Mouse (Mus musculus) lung, embryonic 16.5 days (tissue): ENCODE measurements at regions not wholly inside any gene's neighbourhood (a gene's known extent, or its start where the extent isn't known, plus 50 kb on each side); places are given as distances from the start of the nearest gene placed in this dataset.

Source experiments
- ATAC-seq: fragments of 200-750 bp; cut with Nextera tagmentation; 2 replicates; pipeline ENCODE4 v1.8.0; 2017; ENCODE audit warnings: low read depth, mild to moderate bottlenecking, moderate library complexity
- H3K27ac ChIP-seq: fragments of 300-500 bp; sonication (generic); 2 replicates; pipeline ENCODE4 v1.5.1; 2014; ENCODE audit warnings: mild to moderate bottlenecking, control low read depth, low read length
- H3K27me3 ChIP-seq: fragments of 300-500 bp; sonication (generic); 2 replicates; pipeline ENCODE4 v1.6.1; 2014; ENCODE audit warnings: low read depth, low read length, mixed read lengths; ENCODE audit not compliant: control insufficient read depth, insufficient read depth
- H3K36me3 ChIP-seq: fragments of 300-500 bp; sonication (generic); 2 replicates; pipeline ENCODE4 v1.6.1; 2014; ENCODE audit warnings: low read length; ENCODE audit not compliant: control insufficient read depth, insufficient read depth
- H3K4me1 ChIP-seq: fragments of 300-500 bp; sonication (generic); replicated peaks from 2 replicates; pipeline ENCODE4 v1.6.1; 2014; ENCODE audit warnings: low read length, mixed read lengths; ENCODE audit not compliant: control insufficient read depth, insufficient read depth
- H3K4me2 ChIP-seq: fragments of 300-500 bp; sonication (generic); 2 replicates; pipeline ENCODE4 v1.6.1; 2014; ENCODE audit warnings: low read depth, low read length, control low read depth
- H3K4me3 ChIP-seq: fragments of 300-500 bp; sonication (generic); 2 replicates; pipeline ENCODE4 v1.5.1; 2014; ENCODE audit warnings: mild to moderate bottlenecking, low read length, control low read depth
- H3K9ac ChIP-seq: fragments of 300-500 bp; sonication (generic); 2 replicates; pipeline ENCODE4 v1.6.1; 2014; ENCODE audit warnings: low read length, control low read depth
- H3K9me3 ChIP-seq: fragments of 300-500 bp; sonication (generic); 2 replicates; pipeline ENCODE4 v1.6.1; 2016; ENCODE audit warnings: low read length; ENCODE audit not compliant: control insufficient read depth
- WGBS: fragments of 180-500 bp; shearing (Covaris S2); extraction: QIAGEN DNeasy Blood & Tissue Kit; methylation state at CpG from one replicate; pipeline ENCODE4 v1.1.7; 2014; 5-methylcytosine and 5-hydroxymethylcytosine counted together

- Histone ChIP-seq H3K27ac (peak overlapping the region; percentile 90), H3K4me2 (no peak overlapping the region; the same call in 1 of the 2 replicates), H3K9me3 (no peaks in the 10 kb centered on the region), H3K36me3 (no peaks in the 10 kb centered on the region), H3K27me3 (no peaks in the 10 kb centered on the region), H3K4me3 (no peak overlapping the region), H3K4me1 (peaks cover 37% of the 10 kb centered on the region), H3K9ac (peak overlapping the region; percentile 42; the same call in 1 of the 2 replicates)
- 34% methylated on average over 9 of the region's 9 CpGs for WGBS
- ATAC-seq, result peak; percentile 60
Measured at GRCm38 (mm10) chr7:67462591-67462990, 89.9 kb upstream of the Mef2a start.

- 62% methylated on average over 11 of the region's 11 CpGs for WGBS
- no peaks in the 10 kb centered on the region for H3K27me3 ChIP-seq
- H3K4me1 ChIP-seq, result peaks cover 37% of the 10 kb centered on the region
- no peaks in the 10 kb centered on the region for H3K9me3 ChIP-seq
- no peak overlapping the region for H3K4me2 ChIP-seq
- H3K27ac ChIP-seq, result peak overlapping the region; percentile 90
- no peak overlapping the region for H3K9ac ChIP-seq
- H3K36me3 ChIP-seq, result no peaks in the 10 kb centered on the region
- H3K4me3 ChIP-seq, result no peak overlapping the region
- ATAC-seq, result peak; percentile 86
Measured at GRCm38 (mm10) chr7:67461333-67462255, 88.9 kb upstream of the Mef2a start.

- no peak for ATAC-seq
- H3K9ac ChIP-seq, result no peak overlapping the region
- H3K4me2 ChIP-seq, result no peak overlapping the region
- H3K27ac ChIP-seq, result no peak overlapping the region
- no peaks in the 10 kb centered on the region for H3K9me3 ChIP-seq
- peaks cover 37% of the 10 kb centered on the region for H3K4me1 ChIP-seq
- H3K36me3 ChIP-seq, result no peaks in the 10 kb centered on the region
- H3K4me3 ChIP-seq, result no peak overlapping the region
- H3K27me3 ChIP-seq, result no peaks in the 10 kb centered on the region
- WGBS, result 49% methylated on average over 10 of the region's 10 CpGs
Measured at GRCm38 (mm10) chr7:67459810-67460209, 87.2 kb upstream of the Mef2a start.

GRCm38 (mm10) chr7:67459209-67459608 is 86.6 kb upstream of the Mef2a start:
- no peak overlapping the region for H3K4me2 ChIP-seq
- 93% methylated on average over 9 of the region's 9 CpGs for WGBS
- peaks cover 31% of the 10 kb centered on the region for H3K4me1 ChIP-seq
- no peak for ATAC-seq
- no peak overlapping the region for H3K9ac ChIP-seq
- no peaks in the 10 kb centered on the region for H3K36me3 ChIP-seq
- no peak overlapping the region for H3K27ac ChIP-seq
- no peaks in the 10 kb centered on the region for H3K27me3 ChIP-seq
- no peak overlapping the region for H3K4me3 ChIP-seq
- H3K9me3 ChIP-seq, result no peaks in the 10 kb centered on the region

GRCm38 (mm10) chr7:67458640-67459039 is 86.0 kb upstream of the Mef2a start:
- ATAC-seq, result no peak
- Histone ChIP-seq H3K27me3 (no peaks in the 10 kb centered on the region), H3K4me3 (no peak overlapping the region), H3K4me1 (peaks cover 26% of the 10 kb centered on the region), H3K27ac (no peak overlapping the region), H3K9ac (no peak overlapping the region), H3K9me3 (no peaks in the 10 kb centered on the region), H3K36me3 (no peaks in the 10 kb centered on the region), H3K4me2 (no peak overlapping the region)
- 63% methylated on average over 4 of the region's 4 CpGs for WGBS

- Histone ChIP-seq H3K36me3 (no peaks in the 10 kb centered on the region), H3K4me1 (peaks cover 19% of the 10 kb centered on the region), H3K9ac (no peak overlapping the region), H3K27me3 (no peaks in the 10 kb centered on the region), H3K9me3 (no peaks in the 10 kb centered on the region), H3K27ac (no peak overlapping the region), H3K4me2 (no peak overlapping the region), H3K4me3 (no peak overlapping the region)
- WGBS, result 61% methylated on average over 1 of the region's 1 CpGs
- ATAC-seq, result no peak
Measured at GRCm38 (mm10) chr7:67457898-67458297, 85.2 kb upstream of the Mef2a start.

GRCm38 (mm10) chr7:67456015-67456414 is 83.4 kb upstream of the Mef2a start:
- Histone ChIP-seq H3K9ac (no peak overlapping the region), H3K4me1 (peaks cover 7% of the 10 kb centered on the region), H3K9me3 (no peaks in the 10 kb centered on the region), H3K27me3 (no peaks in the 10 kb centered on the region), H3K27ac (no peak overlapping the region), H3K36me3 (no peaks in the 10 kb centered on the region), H3K4me3 (no peak overlapping the region), H3K4me2 (no peak overlapping the region)
- 75% methylated on average over 4 of the region's 4 CpGs for WGBS
- ATAC-seq, result no peak

- Histone ChIP-seq H3K4me1 (no peaks in the 10 kb centered on the region; the same call in 1 of the 2 replicates), H3K36me3 (no peaks in the 10 kb centered on the region), H3K9me3 (no peaks in the 10 kb centered on the region), H3K4me2 (no peak overlapping the region), H3K9ac (no peak overlapping the region), H3K4me3 (no peak overlapping the region), H3K27ac (no peak overlapping the region), H3K27me3 (no peaks in the 10 kb centered on the region)
- WGBS, result 72% methylated on average over 4 of the region's 4 CpGs
- ATAC-seq, result no peak
Measured at GRCm38 (mm10) chr7:67454458-67454857, 81.8 kb upstream of the Mef2a start.

GRCm38 (mm10) chr7:67451157-67451793 is 78.6 kb upstream of the Mef2a start:
- no peak overlapping the region for H3K9ac ChIP-seq
- H3K4me2 ChIP-seq, result no peak overlapping the region
- peak; percentile 76 for ATAC-seq
- peaks cover 5% of the 10 kb centered on the region for H3K4me1 ChIP-seq
- H3K27me3 ChIP-seq, result no peaks in the 10 kb centered on the region
- 61% methylated on average over 6 of the region's 6 CpGs for WGBS
- H3K36me3 ChIP-seq, result no peaks in the 10 kb centered on the region
- H3K27ac ChIP-seq, result peak overlapping the region; percentile 61
- H3K9me3 ChIP-seq, result no peaks in the 10 kb centered on the region
- H3K4me3 ChIP-seq, result no peak overlapping the region
